Mouse (Mus musculus): ENCODE measurements around the gene F2. TPM values are rescaled to one million over a fixed set of nuclear protein-coding genes. Genes with fewer than 3 reads are reported as not detected.
"Not testable (repeated sequence)": the region's sequence is repeated elsewhere in the genome, so short reads cannot be mapped to it uniquely, and the experiment has no call there.

Gene F2
- polyA plus RNA-seq, 1 experiment from 2014 or later = not detected

DNA sequence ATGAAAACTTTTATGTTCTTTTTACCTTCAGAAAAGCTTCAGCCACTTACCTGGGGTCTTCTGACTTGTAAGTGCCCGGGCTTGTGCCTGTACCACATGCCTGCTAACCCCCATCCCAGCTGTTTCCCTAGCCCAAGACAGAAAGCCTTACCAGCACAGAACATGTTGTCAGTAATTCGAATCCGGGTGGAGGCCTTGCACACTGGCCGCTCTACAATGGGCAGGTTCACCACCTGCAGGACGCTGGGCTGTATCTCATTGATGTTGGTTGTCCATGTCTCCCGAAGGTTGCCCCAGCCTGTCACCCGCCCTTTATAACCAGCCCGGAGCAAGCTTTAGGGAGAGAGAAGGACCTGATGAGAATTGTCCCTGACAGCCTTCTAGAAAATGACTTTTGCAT, 8.0 kb downstream of the F2 start:
- Histone ChIP-seq H3K4me3 (replicated peaks) (no peak overlapping the region), H3K36me3 (peaks cover 12% of the 10 kb centered on the region), H3K27ac (no peak overlapping the region), H3K9ac (replicated peaks) (no peak overlapping the region), H3K27me3 (no peaks in the 10 kb centered on the region), H3K4me2 (replicated peaks) (no peak overlapping the region), H3K9me3 (no peaks in the 10 kb centered on the region), H3K4me1 (replicated peaks) (no peaks in the 10 kb centered on the region)
- no peak for ATAC-seq
- 90% methylated on average over 8 of the region's 8 CpGs for WGBS

DNA sequence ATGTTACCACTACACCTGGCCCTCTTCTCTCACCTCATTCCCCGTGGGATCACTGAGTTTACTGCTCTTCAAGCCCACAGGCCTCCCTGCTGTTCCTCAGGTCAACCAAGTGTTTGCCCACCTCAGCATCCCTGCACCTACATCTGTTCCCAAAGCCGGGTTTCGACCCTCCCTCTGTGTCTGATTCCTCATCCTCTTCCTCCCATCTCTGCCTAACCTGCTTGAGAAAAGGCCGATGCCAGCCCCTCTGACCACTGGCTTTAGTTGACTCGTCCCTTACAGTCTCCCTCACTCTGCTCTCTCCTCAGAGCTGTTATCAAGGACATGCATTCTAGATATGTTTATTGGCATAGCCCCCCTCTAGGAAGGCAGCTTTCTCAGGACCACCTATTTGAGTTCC, 8.7 kb downstream of the F2 start:
- H3K9me3 ChIP-seq = no peaks in the 10 kb centered on the region
- no peak overlapping the region for H3K4me2 ChIP-seq (replicated peaks)
- H3K36me3 ChIP-seq = peaks cover 16% of the 10 kb centered on the region
- no peak overlapping the region for H3K9ac ChIP-seq (replicated peaks)
- no peak for ATAC-seq
- H3K4me3 ChIP-seq (replicated peaks) = no peak overlapping the region
- no peak overlapping the region for H3K27ac ChIP-seq
- H3K27me3 ChIP-seq = no peaks in the 10 kb centered on the region
- no peaks in the 10 kb centered on the region for H3K4me1 ChIP-seq (replicated peaks)
- 78% methylated on average over 5 of the region's 5 CpGs for WGBS

DNA sequence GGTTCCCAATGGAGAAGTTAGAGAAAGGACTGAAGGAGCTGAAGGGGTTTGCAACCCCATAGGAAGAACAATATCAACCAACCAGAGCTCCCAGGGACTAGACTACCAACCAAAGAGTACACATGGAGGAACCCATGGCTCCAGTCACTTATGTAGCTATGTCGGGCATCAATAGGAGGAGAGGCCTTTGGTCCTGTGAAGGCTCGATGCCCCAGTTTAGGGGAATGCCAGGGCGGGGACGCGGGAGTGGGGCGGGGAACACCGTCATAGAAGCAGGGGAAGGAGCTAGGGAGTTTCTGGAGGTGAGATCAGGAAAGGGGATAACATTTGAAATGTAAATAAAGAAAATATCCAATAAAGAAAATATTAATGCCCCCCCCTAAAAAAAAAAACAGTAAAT, 12.8 kb downstream of the F2 start:
- not testable (repeated sequence) for H3K9ac ChIP-seq (replicated peaks); ATAC-seq; H3K4me3 ChIP-seq (replicated peaks); H3K27ac ChIP-seq; H3K4me1 ChIP-seq (replicated peaks); H3K4me2 ChIP-seq (replicated peaks); H3K9me3 ChIP-seq; H3K27me3 ChIP-seq
- 96% methylated on average over 7 of the region's 7 CpGs for WGBS
- H3K36me3 ChIP-seq = peaks cover 54% of the 10 kb centered on the region

DNA sequence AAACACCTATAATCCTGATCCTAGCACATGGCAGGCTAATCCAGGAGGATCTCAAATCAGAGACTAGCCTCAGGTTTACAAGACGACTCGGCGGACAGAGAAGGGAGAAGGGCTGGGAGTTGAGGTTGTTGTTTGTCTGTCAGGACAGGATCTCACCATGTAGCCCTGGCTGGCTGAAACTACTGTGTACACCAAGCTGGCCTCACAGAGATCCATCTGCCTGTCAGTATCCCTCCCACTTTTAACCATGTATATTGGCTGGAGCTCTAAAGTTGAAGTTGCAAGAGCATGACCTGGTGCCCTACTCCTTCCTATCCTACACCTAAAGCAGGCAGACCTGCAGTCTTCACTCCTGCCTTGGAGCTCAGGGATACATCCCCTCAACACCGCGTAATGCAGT, 13.9 kb downstream of the F2 start:
- Histone ChIP-seq H3K9ac (replicated peaks) (no peak overlapping the region), H3K4me1 (replicated peaks) (no peaks in the 10 kb centered on the region), H3K4me2 (replicated peaks) (no peak overlapping the region), H3K4me3 (replicated peaks) (no peak overlapping the region), H3K27me3 (no peaks in the 10 kb centered on the region), H3K9me3 (no peaks in the 10 kb centered on the region), H3K27ac (no peak overlapping the region), H3K36me3 (peaks cover 65% of the 10 kb centered on the region)
- 94% methylated on average over 5 of the region's 5 CpGs for WGBS
- ATAC-seq = no peak

DNA sequence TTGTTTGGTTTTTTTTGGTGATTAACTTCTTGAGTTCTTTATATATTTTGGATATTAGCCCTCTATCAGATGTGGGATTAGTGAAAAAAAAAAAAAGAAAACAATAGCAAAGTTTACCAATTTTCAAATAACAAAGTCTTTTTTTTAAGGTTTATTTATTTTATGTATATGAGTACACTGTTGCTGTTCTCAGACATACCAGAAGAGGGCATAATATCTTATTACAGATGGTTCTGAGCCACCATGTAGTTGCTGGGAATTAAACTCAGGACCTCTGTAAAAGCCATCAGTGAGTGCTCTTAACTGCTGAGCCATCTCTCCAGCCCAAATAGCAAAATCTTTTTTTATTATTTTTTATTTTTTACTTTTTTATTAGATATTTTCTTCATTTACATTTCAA, 26.8 kb downstream of the F2 start:
- not testable (repeated sequence) for H3K4me1 ChIP-seq (replicated peaks); H3K4me2 ChIP-seq (replicated peaks); H3K27ac ChIP-seq; H3K9me3 ChIP-seq; ATAC-seq; H3K27me3 ChIP-seq; H3K9ac ChIP-seq (replicated peaks); H3K4me3 ChIP-seq (replicated peaks)
- H3K36me3 ChIP-seq = peaks cover 64% of the 10 kb centered on the region

DNA sequence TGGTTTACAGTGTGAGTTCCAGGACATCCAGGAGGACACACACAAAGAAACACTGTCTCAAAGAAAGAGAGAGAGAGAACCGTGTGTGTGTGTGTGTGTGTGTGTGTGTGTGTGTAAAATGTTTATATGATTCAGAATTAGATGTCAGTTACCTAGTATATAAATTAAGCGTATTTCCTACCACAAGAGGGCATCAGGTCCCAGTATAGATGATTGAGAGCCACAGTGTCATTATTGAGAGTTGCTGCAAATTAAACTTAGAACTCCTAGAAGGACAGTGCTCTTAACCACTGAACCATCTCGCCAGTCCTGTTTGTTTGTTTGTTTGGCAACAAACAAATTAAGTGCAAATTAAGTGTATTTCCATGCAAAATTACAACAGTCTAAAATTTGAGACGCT, 33.8 kb downstream of the F2 start:
- Histone ChIP-seq H3K27me3 (no peaks in the 10 kb centered on the region), H3K4me2 (replicated peaks) (no peak overlapping the region), H3K9ac (replicated peaks) (no peak overlapping the region), H3K9me3 (no peaks in the 10 kb centered on the region), H3K36me3 (peaks cover 80% of the 10 kb centered on the region), H3K4me3 (replicated peaks) (no peak overlapping the region), H3K27ac (no peak overlapping the region), H3K4me1 (replicated peaks) (no peaks in the 10 kb centered on the region)
- ATAC-seq = no peak
- WGBS = 94% methylated on average over 4 of the region's 4 CpGs

DNA sequence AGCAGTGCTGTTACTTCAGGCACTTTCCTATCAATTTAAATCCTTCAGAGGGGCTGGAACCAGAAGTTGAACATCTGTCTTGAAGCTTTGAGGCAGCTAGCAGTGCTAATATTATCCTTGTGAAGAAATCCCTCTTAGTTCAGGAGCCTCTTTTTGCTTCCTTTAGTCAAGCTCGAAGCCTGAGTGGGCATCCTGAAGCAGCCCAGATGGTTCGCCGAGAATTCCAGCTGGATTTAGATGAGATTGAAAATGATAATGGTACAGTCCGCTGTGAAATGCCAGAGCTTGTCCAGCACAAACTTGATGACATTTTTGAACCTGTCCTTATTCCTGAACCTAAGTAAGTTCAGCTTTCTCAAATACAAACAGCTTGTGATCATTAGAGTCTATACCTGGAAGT, 35.7 kb downstream of the F2 start:
- ATAC-seq = no peak
- Histone ChIP-seq H3K9me3 (no peaks in the 10 kb centered on the region), H3K36me3 (peaks cover 81% of the 10 kb centered on the region), H3K4me1 (replicated peaks) (no peaks in the 10 kb centered on the region), H3K4me2 (replicated peaks) (no peak overlapping the region), H3K9ac (replicated peaks) (no peak overlapping the region), H3K27ac (no peak overlapping the region), H3K27me3 (no peaks in the 10 kb centered on the region), H3K4me3 (replicated peaks) (no peak overlapping the region)
- WGBS = 99% methylated on average over 4 of the region's 4 CpGs

DNA sequence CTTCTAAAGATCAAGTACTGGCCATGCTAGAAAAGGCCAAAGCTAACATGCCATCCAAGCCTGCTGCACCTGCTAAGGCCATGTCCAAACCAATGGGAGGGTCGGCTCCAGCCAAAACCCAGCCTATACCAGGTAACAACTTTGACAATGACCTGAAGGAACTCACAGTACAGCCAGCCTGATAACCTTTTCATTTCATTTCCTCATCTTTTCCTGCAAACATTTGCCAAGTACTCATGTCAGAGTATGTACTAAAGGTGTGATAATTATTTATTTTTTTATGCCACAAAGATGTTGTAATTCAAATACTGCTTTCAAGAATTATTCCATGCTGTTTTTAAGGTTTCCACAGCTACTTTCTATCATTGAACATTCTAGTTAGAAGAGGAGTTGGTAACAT, 50.0 kb downstream of the F2 start:
- no peak for ATAC-seq
- WGBS = 97% methylated on average over 1 of the region's 1 CpGs
- Histone ChIP-seq H3K9ac (replicated peaks) (no peak overlapping the region), H3K4me3 (replicated peaks) (no peak overlapping the region), H3K27ac (no peak overlapping the region), H3K9me3 (no peaks in the 10 kb centered on the region), H3K4me2 (replicated peaks) (no peak overlapping the region), H3K36me3 (peaks cover 70% of the 10 kb centered on the region), H3K4me1 (replicated peaks) (no peaks in the 10 kb centered on the region), H3K27me3 (no peaks in the 10 kb centered on the region)

DNA sequence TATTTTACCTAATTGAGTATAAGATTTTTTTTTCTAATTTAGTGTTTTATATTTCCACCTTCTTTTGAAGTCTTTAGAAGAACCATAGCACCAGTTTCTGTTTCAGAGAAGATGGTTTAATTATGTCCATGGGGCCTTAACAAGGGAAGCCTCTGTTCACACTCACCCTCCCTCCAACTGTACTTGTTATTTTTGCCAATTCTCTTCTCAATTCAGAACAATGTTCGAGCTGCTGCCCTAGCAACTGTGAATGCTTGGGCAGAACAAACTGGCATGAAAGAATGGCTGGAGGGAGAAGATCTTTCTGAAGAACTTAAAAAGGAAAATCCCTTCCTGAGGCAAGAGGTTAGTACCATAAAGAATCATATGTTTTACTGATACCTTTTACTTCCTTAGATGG, 55.3 kb downstream of the F2 start:
- no peak overlapping the region for H3K9ac ChIP-seq (replicated peaks)
- no peak overlapping the region for H3K4me2 ChIP-seq (replicated peaks)
- peaks cover 70% of the 10 kb centered on the region for H3K36me3 ChIP-seq
- WGBS = 84% methylated on average over 1 of the region's 1 CpGs
- no peak overlapping the region for H3K27ac ChIP-seq
- H3K27me3 ChIP-seq = no peaks in the 10 kb centered on the region
- no peak overlapping the region for H3K4me3 ChIP-seq (replicated peaks)
- H3K9me3 ChIP-seq = no peaks in the 10 kb centered on the region
- H3K4me1 ChIP-seq (replicated peaks) = no peaks in the 10 kb centered on the region
- ATAC-seq = no peak

Other genes with a start within 250 kb of the F2 start
- gene 1110051M20Rik, start 191.7 kb downstream of the F2 start, polyA plus RNA-seq (2015; fragmentation: Nextera tagmentation; extraction: Ambion mirVana) = 147 and 165 TPM in 2 replicates
- gene Lrp4, start 178.9 kb downstream of the F2 start, polyA plus RNA-seq (2015; fragmentation: Nextera tagmentation; extraction: Ambion mirVana) = 7.1 and 10.2 TPM in 2 replicates
- 149 and 153 TPM in 2 replicates for gene Ckap5, start 109.7 kb downstream of the F2 start, polyA plus RNA-seq (2015; fragmentation: Nextera tagmentation; extraction: Ambion mirVana)
- 14.0 and 14.6 TPM in 2 replicates for gene Zfp408, start 13.4 kb upstream of the F2 start, polyA plus RNA-seq (2015; fragmentation: Nextera tagmentation; extraction: Ambion mirVana)
- 89.0 and 90.4 TPM in 2 replicates for gene Arhgap1, start 13.4 kb upstream of the F2 start, polyA plus RNA-seq (2015; fragmentation: Nextera tagmentation; extraction: Ambion mirVana)
- 38.0 and 38.6 TPM in 2 replicates for gene Atg13, start 74.2 kb upstream of the F2 start, polyA plus RNA-seq (2015; fragmentation: Nextera tagmentation; extraction: Ambion mirVana)
- gene Harbi1, start 74.4 kb upstream of the F2 start, polyA plus RNA-seq (2015; fragmentation: Nextera tagmentation; extraction: Ambion mirVana) = 25.0 and 26.2 TPM in 2 replicates
- 23.7 and 26.2 TPM in 2 replicates for gene Ambra1, start 93.7 kb upstream of the F2 start, polyA plus RNA-seq (2015; fragmentation: Nextera tagmentation; extraction: Ambion mirVana)

Data from midbrain, embryonic 13.5 days (tissue).